Mouse (Mus musculus) NIH3T3 (cell line): ENCODE measurements at regions not wholly inside any gene's neighbourhood (a gene's known extent, or its start where the extent isn't known, plus 50 kb on each side); places are given as distances from the start of the nearest gene placed in this dataset.

Experiments used
- DNase-seq: peaks from one replicate; pipeline ENCODE4 v3.0.0-alpha.2; 2012; ENCODE audit warnings: low read depth

GRCm38 (mm10) chr16:76718809-76719208 is 294.7 kb upstream of the Usp25 start:
- no peak for DNase-seq

GRCm38 (mm10) chr16:76718147-76718546 is 295.4 kb upstream of the Usp25 start:
- DNase-seq = no peak

GRCm38 (mm10) chr16:76694913-76695312 is 318.6 kb upstream of the Usp25 start:
- no peak for DNase-seq

DNA sequence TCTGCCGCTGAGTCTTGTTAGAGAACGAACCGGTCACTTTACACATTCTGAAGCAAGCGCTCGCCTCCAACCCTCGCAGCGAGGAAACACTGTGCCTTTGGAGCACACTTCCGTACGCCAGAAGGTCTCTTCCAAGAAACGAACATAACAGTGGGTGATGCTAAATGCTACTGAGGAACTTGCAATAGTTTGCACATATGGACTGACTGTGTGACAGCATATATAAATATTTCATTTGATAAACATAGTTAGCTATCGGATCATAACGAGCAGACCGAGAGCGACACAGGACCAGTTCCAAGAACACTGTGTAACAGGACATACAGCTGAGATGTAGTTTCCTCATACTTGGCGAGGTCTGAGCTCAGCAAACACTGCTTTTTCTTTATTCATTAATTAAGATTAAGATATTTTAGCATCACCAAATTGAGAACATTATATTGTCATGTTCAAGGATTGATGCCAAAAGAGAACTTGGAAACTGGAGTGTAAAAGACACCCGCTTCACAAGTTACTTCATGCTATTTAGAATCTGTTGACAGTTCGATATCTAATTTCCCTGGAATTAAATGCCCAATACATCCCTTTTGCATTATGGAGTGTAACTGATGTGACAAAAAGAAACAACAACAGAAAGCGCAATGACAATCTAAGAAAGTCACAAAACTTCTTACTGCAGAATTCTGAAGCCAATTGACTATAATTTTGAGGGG is 314.3 kb upstream of the Nrip1 start:
- DNase-seq = no peak

- no peak for DNase-seq
Observed at GRCm38 (mm10) chr16:76685562-76685961, 311.9 kb upstream of the Nrip1 start.

DNA sequence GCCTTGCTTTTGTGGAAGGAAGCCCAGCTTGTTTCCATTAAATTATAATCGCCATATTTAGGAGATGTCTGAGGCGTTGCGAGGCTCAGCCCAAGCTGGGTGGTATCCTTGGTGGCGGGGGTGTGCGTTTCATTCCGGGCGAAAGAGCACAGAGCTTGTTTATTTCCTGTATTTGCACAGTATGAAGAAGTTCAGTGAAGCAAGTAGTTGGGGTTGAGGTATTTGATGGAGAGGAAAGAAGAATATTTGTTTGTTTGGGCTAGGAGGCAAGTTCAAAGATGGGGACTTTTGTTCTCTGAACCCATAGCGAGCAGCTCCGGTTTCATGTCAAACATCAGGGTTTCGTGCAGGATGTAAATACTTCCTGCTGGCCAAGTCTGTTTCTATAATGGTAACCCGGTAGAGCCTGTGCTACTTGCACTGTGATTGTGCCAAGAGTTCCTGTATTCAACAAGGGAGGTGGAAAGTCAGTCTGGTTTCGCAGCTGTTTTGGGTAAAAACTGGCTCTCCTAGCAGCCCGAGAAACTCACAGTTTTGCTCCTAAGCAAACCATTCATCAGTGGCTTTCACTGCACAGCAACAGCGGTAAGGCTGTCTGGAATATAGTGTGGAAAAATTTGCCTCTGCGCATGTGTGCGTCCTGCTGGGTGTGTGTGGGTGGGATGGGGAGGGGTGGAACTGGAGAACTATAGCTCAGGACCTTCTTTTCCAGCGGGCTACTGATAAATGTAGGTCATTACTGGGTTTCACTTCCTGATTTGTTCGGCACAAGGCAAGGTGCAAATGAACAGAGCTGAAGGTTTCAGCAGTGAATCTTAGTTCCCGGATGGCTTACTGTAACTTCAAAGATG is 306.7 kb upstream of the Nrip1 start:
- DNase-seq = no peak

GRCm38 (mm10) chr16:76678885-76679284 is 305.3 kb upstream of the Nrip1 start:
- no peak for DNase-seq

DNA sequence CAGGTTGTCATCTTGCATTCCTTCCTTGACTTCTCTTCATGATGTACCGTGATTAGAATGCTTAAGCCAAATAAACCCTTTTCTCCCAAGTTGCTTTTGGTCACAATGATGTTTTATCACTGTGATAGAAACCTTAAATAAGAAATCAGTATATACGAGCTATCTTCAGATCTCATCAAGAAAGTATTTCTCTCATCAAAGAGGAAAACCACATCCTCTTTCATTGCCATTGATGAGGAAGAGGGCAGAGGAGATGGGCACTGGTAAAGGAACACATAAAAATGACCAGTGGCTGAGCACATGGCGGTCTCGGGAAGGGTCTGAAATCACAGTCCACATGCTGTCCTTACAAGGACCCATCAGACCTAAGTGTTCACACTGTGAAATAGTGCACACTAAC is 296.2 kb upstream of the Nrip1 start:
- DNase-seq = no peak

- no peak for DNase-seq
Observed at GRCm38 (mm10) chr16:76667046-76667445, 293.4 kb upstream of the Nrip1 start.

- DNase-seq = no peak
Observed at GRCm38 (mm10) chr16:76655106-76655505, 281.5 kb upstream of the Nrip1 start.

DNA sequence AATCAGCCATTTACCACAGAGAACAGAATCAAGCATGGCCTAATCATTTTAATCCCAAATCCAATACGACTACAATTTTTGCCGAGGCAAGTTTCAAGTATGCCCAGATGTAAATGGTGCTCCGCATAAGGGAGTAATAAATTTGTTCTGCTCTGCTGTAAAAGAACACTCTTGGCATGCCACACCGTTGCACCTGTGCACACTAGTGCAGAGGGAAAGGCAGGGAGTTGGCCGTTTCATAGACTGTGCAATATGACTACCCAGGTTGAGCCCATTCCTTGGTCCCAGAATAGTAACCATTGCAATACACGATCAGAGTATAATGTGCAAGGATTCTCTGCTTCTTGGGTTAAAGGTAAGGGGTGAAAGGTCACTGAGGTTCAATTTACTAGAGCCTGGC is 270.7 kb upstream of the Nrip1 start:
- DNase-seq = no peak

DNA sequence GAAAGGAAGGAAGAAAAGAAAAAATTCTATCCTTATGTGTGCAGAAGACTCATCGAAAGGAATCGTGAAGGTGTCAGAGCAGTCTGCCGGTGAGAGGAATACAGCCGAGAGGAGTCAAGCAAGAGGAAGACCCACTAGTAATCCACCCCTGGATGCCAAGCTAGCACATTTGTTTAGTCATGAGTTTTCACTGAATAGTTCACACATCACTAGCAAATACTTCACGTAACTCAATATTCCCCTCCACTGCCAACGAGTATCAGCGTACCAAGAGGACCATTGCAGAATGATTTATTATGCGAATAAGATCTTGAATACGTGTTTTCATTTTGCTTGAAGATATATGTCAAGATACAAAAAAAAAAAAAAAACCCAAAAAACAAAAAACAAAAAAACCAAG is 270.2 kb upstream of the Nrip1 start:
- no peak for DNase-seq

GRCm38 (mm10) chr16:76635169-76635568 is 261.5 kb upstream of the Nrip1 start:
- no peak for DNase-seq

- no peak for DNase-seq
Observed at GRCm38 (mm10) chr16:76634196-76634698, 260.6 kb upstream of the Nrip1 start.

GRCm38 (mm10) chr16:76626142-76626541 is 252.5 kb upstream of the Nrip1 start:
- DNase-seq = no peak

GRCm38 (mm10) chr16:76621715-76622114 is 248.1 kb upstream of the Nrip1 start:
- no peak for DNase-seq

DNA sequence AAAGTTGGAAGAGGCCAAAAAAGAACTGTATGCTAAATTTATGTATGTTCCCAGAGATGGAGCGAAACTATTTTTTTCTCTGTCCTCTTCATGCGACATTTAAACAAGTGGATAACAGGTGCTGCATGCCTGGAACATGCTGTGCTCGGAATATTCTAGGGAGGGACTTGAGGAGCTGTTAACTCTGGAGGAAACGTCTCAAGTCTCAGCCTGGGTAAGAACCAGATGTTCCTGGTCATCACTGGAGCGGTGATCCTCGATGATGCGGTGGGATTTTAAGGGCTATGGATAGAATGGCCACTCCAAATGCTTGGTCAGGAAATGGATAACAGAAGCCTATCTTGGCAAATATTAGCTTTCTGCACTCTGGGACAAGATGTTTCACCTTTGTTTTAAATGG is 244.7 kb upstream of the Nrip1 start:
- DNase-seq = no peak

- DNase-seq = no peak
Observed at GRCm38 (mm10) chr16:76611061-76611460, 237.4 kb upstream of the Nrip1 start.

- DNase-seq = no peak
Observed at GRCm38 (mm10) chr16:76604914-76605313, 231.3 kb upstream of the Nrip1 start.

DNA sequence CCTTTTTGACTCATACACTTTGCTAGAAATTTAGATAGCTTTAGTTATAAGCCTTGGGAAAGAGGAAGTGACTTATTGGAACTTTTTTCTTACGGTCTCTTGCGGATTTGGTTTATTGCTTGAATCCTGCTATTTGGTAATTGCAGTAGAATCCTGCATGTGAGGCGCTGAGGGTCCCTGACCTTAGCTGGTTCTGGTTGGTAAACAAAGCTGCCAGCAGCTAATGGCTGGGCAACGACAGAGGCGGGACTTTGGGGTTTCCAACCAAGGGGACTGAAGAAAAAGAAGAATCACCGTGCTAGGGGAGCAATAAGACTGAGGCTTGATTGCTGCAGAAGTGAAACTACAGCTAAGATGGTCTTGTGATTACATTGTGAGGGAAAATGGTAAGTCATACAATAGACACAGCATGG is 230.2 kb upstream of the Nrip1 start:
- DNase-seq = no peak

DNA sequence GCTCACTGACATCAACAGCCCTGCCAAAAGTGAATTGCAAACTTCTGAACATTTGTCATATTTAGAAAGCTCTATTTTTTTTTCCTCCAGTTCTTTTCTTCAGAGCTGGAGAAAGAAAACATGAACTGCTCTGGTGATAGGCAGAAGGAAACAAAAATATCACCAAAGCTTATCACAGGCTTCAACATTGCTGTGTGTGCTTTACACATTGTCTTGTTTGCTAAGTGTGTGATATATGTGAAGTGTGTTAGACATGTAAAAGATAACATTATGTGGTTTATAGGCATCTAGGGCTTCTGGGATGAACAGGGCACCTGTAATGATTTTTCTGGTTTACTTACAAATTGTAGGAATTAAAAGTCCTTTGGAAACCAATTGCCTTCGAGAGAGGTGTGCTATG is 229.8 kb upstream of the Nrip1 start:
- DNase-seq = no peak

- DNase-seq = no peak
Observed at GRCm38 (mm10) chr16:76600131-76600530, 226.5 kb upstream of the Nrip1 start.
